ENCODE assay signal across 27 mouse cellular contexts in genomic region chr9:79022291-79022690, GRCm38 (mm10).
DNase-seq lines count a peak whose midpoint lies in the region; ATAC-seq lines count a peak whose summit lies in the region.
"Had no signal": no experiment of that assay in that cellular context is flagged by ENCODE, and none has a peak within 500 bp of the region (broad histone marks: within the 10 kb centered on the region; RNA-seq: fewer than 3 reads in every experiment).

No protein-coding gene starts in this region.

- no peaks in the 10 kb centered on the region for H3K27me3 ChIP-seq in heart, embryonic 11.5 days (ENCODE audit: control insufficient read depth, insufficient read depth, low read length)
- H3K27me3 ChIP-seq: CH12.LX; forebrain, embryonic 13.5 days; heart, embryonic 12.5 days; heart, embryonic 15.5 days; hindbrain, embryonic 13.5 days; intestine, embryonic 15.5 days had no signal

- no peaks in the 10 kb centered on the region for H3K4me1 ChIP-seq in heart, embryonic 11.5 days (ENCODE audit: control insufficient read depth, insufficient read depth, low read length)
- H3K4me1 ChIP-seq: forebrain, embryonic 10.5 days; forebrain, embryonic 13.5 days; heart, embryonic 12.5 days; heart, embryonic 15.5 days; hindbrain, embryonic 10.5 days; hindbrain, embryonic 13.5 days; intestine, embryonic 15.5 days had no signal

- no peak overlapping the region for H3K9ac ChIP-seq in heart, embryonic 11.5 days (ENCODE audit: low read depth, low read length)
- H3K9ac ChIP-seq: forebrain, embryonic 13.5 days; forebrain, postnatal 0 days; heart, embryonic 12.5 days; heart, embryonic 15.5 days; hindbrain, embryonic 13.5 days; intestine, embryonic 15.5 days had no signal

- no peaks in the 10 kb centered on the region for H3K9me3 ChIP-seq in heart, embryonic 11.5 days (replicated peaks; ENCODE audit: control insufficient read depth, low read length)
- H3K9me3 ChIP-seq: forebrain, embryonic 10.5 days; forebrain, embryonic 13.5 days; G1E; heart, embryonic 12.5 days; heart, embryonic 15.5 days; hindbrain, embryonic 10.5 days; hindbrain, embryonic 13.5 days; intestine, embryonic 15.5 days had no signal

- no peak overlapping the region for H3K4me3 ChIP-seq in heart, embryonic 11.5 days (ENCODE audit: low read depth, low read length)
- H3K4me3 ChIP-seq: forebrain, embryonic 10.5 days; forebrain, embryonic 13.5 days; gastrocnemius, adult 2 months; heart, embryonic 12.5 days; heart, embryonic 15.5 days; hindbrain, embryonic 10.5 days; hindbrain, embryonic 13.5 days; intestine, embryonic 15.5 days had no signal

- peak; percentile 26 for DNase-seq in cerebellum, adult 11 months
- DNase-seq in cerebellum, postnatal 4 days (ENCODE audit: low spot score in 2 of 2), result no peak
- DNase-seq in brain, adult 2 months (ENCODE audit: low read depth, low spot score), result peak; percentile 78
- DNase-seq in cerebellum, postnatal 10 days, result peak; percentile 40 to 52
- no peak for DNase-seq in layer of hippocampus, adult 11-12 months (ENCODE audit: low spot score)
- DNase-seq: adrenal gland, adult 2 months; adrenal gland, postnatal 14 days; B cell, adult 2 months; forebrain, postnatal 0 days; gastrocnemius, adult 2 months; gastrocnemius, postnatal 14 days; heart, adult 11 months; heart, postnatal 10 days; heart, postnatal 36 days; kidney, adult 11 months; kidney, adult 8-10 months had no signal

- H3K4me2 ChIP-seq in heart, embryonic 11.5 days, result no peak overlapping the region
- H3K4me2 ChIP-seq: forebrain, embryonic 13.5 days; heart, embryonic 12.5 days; heart, embryonic 15.5 days; hindbrain, embryonic 13.5 days; intestine, embryonic 15.5 days had no signal

- no peak for ATAC-seq in heart, embryonic 11.5 days (replicated peaks; ENCODE audit: insufficient number of reproducible peaks, low FRiP score, low TSS enrichment)
- ATAC-seq: forebrain, embryonic 13.5 days; forebrain, postnatal 0 days; hindbrain, embryonic 16.5 days; intestine, embryonic 15.5 days had no signal

- 90% methylated on average over 2 of the region's 2 CpGs for WGBS in heart, embryonic 11.5 days (ENCODE audit: insufficient replicate concordance)

- H3K36me3 ChIP-seq in heart, embryonic 11.5 days (ENCODE audit: control insufficient read depth, insufficient read depth, low read length), result no peaks in the 10 kb centered on the region
- H3K36me3 ChIP-seq: forebrain, embryonic 10.5 days; G1E; heart, embryonic 12.5 days; heart, embryonic 15.5 days; hindbrain, embryonic 10.5 days; hindbrain, embryonic 13.5 days; intestine, embryonic 15.5 days had no signal

- no peak overlapping the region for H3K27ac ChIP-seq in heart, embryonic 11.5 days (ENCODE audit: low read depth, low read length)
- H3K27ac ChIP-seq: forebrain, embryonic 10.5 days; forebrain, embryonic 13.5 days; gastrocnemius, adult 2 months; heart, embryonic 15.5 days; hindbrain, embryonic 10.5 days; hindbrain, embryonic 13.5 days; intestine, embryonic 15.5 days had no signal

Comparison
In these comparisons a context has a peak if more than half of its experiments do, and no peak if none do; other contexts are left out.
1. DNase-seq: peak in cerebellum, adult 11 months (single experiment), brain, adult 2 months (single experiment) and cerebellum, postnatal 10 days (2 of 2); none in cerebellum, postnatal 4 days (0 of 2) and layer of hippocampus, adult 11-12 months (single experiment).